In genomic region chr17:50503075-50503474, GRCm38 (mm10) we compare ENCODE assay signal across 20 mouse cellular contexts. TPM values are rescaled to one million over a fixed set of nuclear protein-coding genes. Genes with fewer than 3 reads are reported as not detected.
DNase-seq lines count a peak whose midpoint lies in the region; ATAC-seq and TF ChIP-seq lines count a peak whose summit lies in the region.
"Had no signal": no experiment of that assay in that cellular context is flagged by ENCODE, and none has a peak within 500 bp of the region (broad histone marks: within the 10 kb centered on the region; RNA-seq: fewer than 3 reads in every experiment).

No protein-coding gene starts in this region.

- 85% methylated on average over 7 of the region's 7 CpGs for WGBS in kidney, embryonic 16.5 days
- 67% methylated on average over 7 of the region's 7 CpGs for WGBS in intestine, postnatal 0 days
- WGBS in hindbrain, embryonic 16.5 days: 70% methylated on average over 7 of the region's 7 CpGs

- no peak overlapping the region for H3K27ac ChIP-seq in kidney, embryonic 16.5 days (ENCODE audit: low read length)
- no peak overlapping the region for H3K27ac ChIP-seq in intestine, postnatal 0 days (ENCODE audit: low read depth, low read length)
- H3K27ac ChIP-seq in hindbrain, embryonic 16.5 days (ENCODE audit: low read depth, low read length): no peak overlapping the region
- H3K27ac ChIP-seq: embryonic facial prominence, embryonic 10.5 days; forebrain, embryonic 15.5 days; hindbrain, embryonic 15.5 days; limb, embryonic 15.5 days; midbrain, embryonic 13.5 days had no signal

- no peak overlapping the region for H3K9ac ChIP-seq in kidney, embryonic 16.5 days (replicated peaks; ENCODE audit: low read length)
- H3K9ac ChIP-seq in intestine, postnatal 0 days (ENCODE audit: low read depth, low read length): no peak overlapping the region
- no peak overlapping the region for H3K9ac ChIP-seq in hindbrain, embryonic 16.5 days (ENCODE audit: low read depth, low read length)
- H3K9ac ChIP-seq: forebrain, embryonic 15.5 days; hindbrain, embryonic 15.5 days; limb, embryonic 15.5 days; midbrain, embryonic 13.5 days had no signal

- H3K36me3 ChIP-seq in kidney, embryonic 16.5 days (ENCODE audit: insufficient read depth, low read length): no peaks in the 10 kb centered on the region
- no peaks in the 10 kb centered on the region for H3K36me3 ChIP-seq in intestine, postnatal 0 days (ENCODE audit: control insufficient read depth, insufficient read depth)
- H3K36me3 ChIP-seq in hindbrain, embryonic 16.5 days (ENCODE audit: control insufficient read depth, insufficient read depth, low read length): no peaks in the 10 kb centered on the region
- H3K36me3 ChIP-seq: embryonic facial prominence, embryonic 10.5 days; forebrain, embryonic 15.5 days; hindbrain, embryonic 15.5 days; limb, embryonic 15.5 days; midbrain, embryonic 13.5 days had no signal

- DNase-seq in heart, adult 11 months: peak; percentile 82
- no peak for DNase-seq in heart, adult 18-20 months
- DNase-seq in kidney, adult 8-10 months: peak; percentile 65 to 72
- peak; percentile 63 to 78 for DNase-seq in kidney, postnatal 25 days
- DNase-seq: adrenal gland, postnatal 25 days; cerebellum, adult 8-10 months; gastrocnemius, postnatal 25 days; layer of hippocampus, adult 9-11 months; lung, adult 18-20 months; lung, postnatal 10 days; right cerebral cortex, postnatal 25 days had no signal

- no peak overlapping the region for H3K4me2 ChIP-seq in kidney, embryonic 16.5 days (replicated peaks; ENCODE audit: low read depth, low read length)
- no peak overlapping the region for H3K4me2 ChIP-seq in intestine, postnatal 0 days (replicated peaks; ENCODE audit: low read depth)
- H3K4me2 ChIP-seq in hindbrain, embryonic 16.5 days (ENCODE audit: low read length): no peak overlapping the region
- H3K4me2 ChIP-seq: forebrain, embryonic 15.5 days; hindbrain, embryonic 15.5 days; limb, embryonic 15.5 days; midbrain, embryonic 13.5 days had no signal

- H3K9me3 ChIP-seq in kidney, embryonic 16.5 days (ENCODE audit: low read length): no peaks in the 10 kb centered on the region
- H3K9me3 ChIP-seq in intestine, postnatal 0 days (ENCODE audit: control insufficient read depth): no peaks in the 10 kb centered on the region
- H3K9me3 ChIP-seq in hindbrain, embryonic 16.5 days (ENCODE audit: control insufficient read depth, low read length): no peaks in the 10 kb centered on the region
- H3K9me3 ChIP-seq: embryonic facial prominence, embryonic 10.5 days; forebrain, embryonic 15.5 days; hindbrain, embryonic 15.5 days; limb, embryonic 15.5 days; midbrain, embryonic 13.5 days had no signal

- H3K4me1 ChIP-seq in kidney, embryonic 16.5 days (ENCODE audit: insufficient read depth, low read length): peaks cover 3% of the 10 kb centered on the region; the same call in 1 of the 2 replicates
- no peaks in the 10 kb centered on the region for H3K4me1 ChIP-seq in intestine, postnatal 0 days (replicated peaks; ENCODE audit: control insufficient read depth, insufficient read depth, low read length)
- H3K4me1 ChIP-seq in hindbrain, embryonic 16.5 days (ENCODE audit: control insufficient read depth, insufficient read depth, low read depth, low read length): no peaks in the 10 kb centered on the region
- H3K4me1 ChIP-seq: hindbrain, embryonic 15.5 days had no signal

- H3K4me3 ChIP-seq in kidney, embryonic 16.5 days (ENCODE audit: low read length): no peak overlapping the region
- H3K4me3 ChIP-seq in intestine, postnatal 0 days (ENCODE audit: low read depth, low read length): no peak overlapping the region
- H3K4me3 ChIP-seq in hindbrain, embryonic 16.5 days (ENCODE audit: low read length): no peak overlapping the region
- H3K4me3 ChIP-seq: embryonic facial prominence, embryonic 10.5 days; forebrain, embryonic 15.5 days; hindbrain, embryonic 15.5 days; limb, embryonic 15.5 days; midbrain, embryonic 13.5 days had no signal

- peaks cover 3% of the 10 kb centered on the region for H3K27me3 ChIP-seq in kidney, embryonic 16.5 days (ENCODE audit: insufficient read depth, low read length)
- no peaks in the 10 kb centered on the region for H3K27me3 ChIP-seq in intestine, postnatal 0 days (replicated peaks; ENCODE audit: control insufficient read depth, insufficient read depth, low read length)
- no peaks in the 10 kb centered on the region for H3K27me3 ChIP-seq in hindbrain, embryonic 16.5 days (replicated peaks; ENCODE audit: control insufficient read depth, insufficient read depth, low read length)
- H3K27me3 ChIP-seq: forebrain, embryonic 15.5 days; hindbrain, embryonic 15.5 days; limb, embryonic 15.5 days had no signal

- no peak for ATAC-seq in kidney, embryonic 16.5 days (ENCODE audit: low FRiP score, low TSS enrichment)
- ATAC-seq in intestine, postnatal 0 days: peak; percentile 69; the same call in 1 of the 2 replicates
- no peak for ATAC-seq in hindbrain, embryonic 16.5 days
- ATAC-seq: CD4-positive, CD25-positive, alpha-beta regulatory T cell, adult 4 months; forebrain, embryonic 15.5 days; midbrain, embryonic 13.5 days had no signal

- no peak for TF ChIP-seq CTCF in intestine, postnatal 0 days (IDR thresholded peaks at IDR 0.05; ENCODE audit: low read depth)

RNA-seq across cellular contexts. Expression of gene Plcl2, which starts 6.1 kb away (rescaled TPM):
- total RNA-seq in heart, adult 18-20 months (2021): 1 to 10 TPM; 8.7 to 9.1 TPM
- polyA plus RNA-seq in kidney, embryonic 16.5 days (2015; fragmentation: Nextera tagmentation; extraction: Ambion mirVana): 2.7 and 2.9 TPM in 2 replicates
- 4.3 and 4.8 TPM in 2 replicates for polyA plus RNA-seq in intestine, postnatal 0 days (2015; fragmentation: Nextera tagmentation; extraction: Ambion mirVana)
- 8.2 and 10.0 TPM in 2 replicates for polyA plus RNA-seq in hindbrain, embryonic 16.5 days (2015; fragmentation: Nextera tagmentation; extraction: Ambion mirVana)

Comparison
In these comparisons a context has a peak if more than half of its experiments do, and no peak if none do; other contexts are left out.
1. DNase-seq: peak in heart, adult 11 months (single experiment), kidney, adult 8-10 months (2 of 2) and kidney, postnatal 25 days (2 of 2); none in heart, adult 18-20 months (0 of 2).